ENCODE assay signal across 15 mouse cellular contexts in genomic region chr13:63289152-63289551, GRCm38 (mm10).
DNase-seq lines count a peak whose midpoint lies in the region; ATAC-seq lines count a peak whose summit lies in the region.
"Had no signal": no experiment of that assay in that cellular context is flagged by ENCODE, and none has a peak within 500 bp of the region (broad histone marks: within the 10 kb centered on the region; RNA-seq: fewer than 3 reads in every experiment).

No protein-coding gene starts in this region.

- no peak overlapping the region for H3K4me3 ChIP-seq in kidney, embryonic 16.5 days (ENCODE audit: low read length)
- no peak overlapping the region for H3K4me3 ChIP-seq in brown adipose tissue, adult 24 weeks (ENCODE audit: insufficient read depth, low read depth, low read length)
- no peak overlapping the region for H3K4me3 ChIP-seq in embryonic facial prominence, embryonic 10.5 days
- no peak overlapping the region for H3K4me3 ChIP-seq in limb, embryonic 11.5 days (ENCODE audit: low read depth, low read length)
- H3K4me3 ChIP-seq in hindbrain, embryonic 11.5 days (ENCODE audit: low read depth, low read length) = no peak overlapping the region
- H3K4me3 ChIP-seq: forebrain, embryonic 10.5 days; heart, embryonic 15.5 days; hindbrain, embryonic 10.5 days had no signal

- peaks cover 54% of the 10 kb centered on the region for H3K36me3 ChIP-seq in kidney, embryonic 16.5 days (ENCODE audit: insufficient read depth, low read length)
- peaks cover 76% of the 10 kb centered on the region for H3K36me3 ChIP-seq in embryonic facial prominence, embryonic 10.5 days (replicated peaks)
- peaks cover 14% of the 10 kb centered on the region for H3K36me3 ChIP-seq in limb, embryonic 11.5 days (ENCODE audit: control insufficient read depth, insufficient read depth, low read length)
- H3K36me3 ChIP-seq in hindbrain, embryonic 11.5 days (ENCODE audit: control insufficient read depth, insufficient read depth, low read length) = no peaks in the 10 kb centered on the region

- H3K4me2 ChIP-seq in kidney, embryonic 16.5 days (replicated peaks; ENCODE audit: low read depth, low read length) = no peak overlapping the region
- H3K4me2 ChIP-seq in limb, embryonic 11.5 days (ENCODE audit: low read depth, severe bottlenecking) = no peak overlapping the region
- no peak overlapping the region for H3K4me2 ChIP-seq in hindbrain, embryonic 11.5 days (replicated peaks; ENCODE audit: low read depth, low read length)
- H3K4me2 ChIP-seq: heart, embryonic 15.5 days had no signal

- no peaks in the 10 kb centered on the region for H3K9me3 ChIP-seq in kidney, embryonic 16.5 days (ENCODE audit: low read length)
- no peaks in the 10 kb centered on the region for H3K9me3 ChIP-seq in embryonic facial prominence, embryonic 10.5 days
- H3K9me3 ChIP-seq in limb, embryonic 11.5 days (ENCODE audit: control insufficient read depth, low read length) = no peaks in the 10 kb centered on the region
- H3K9me3 ChIP-seq in hindbrain, embryonic 11.5 days (ENCODE audit: control insufficient read depth, low read length) = no peaks in the 10 kb centered on the region
- H3K9me3 ChIP-seq: forebrain, embryonic 10.5 days; heart, embryonic 15.5 days; hindbrain, embryonic 10.5 days had no signal

- no peak for DNase-seq in kidney, postnatal 14 days
- DNase-seq in embryonic facial prominence, embryonic 10.5 days (ENCODE audit: low spot score) = no peak
- peak; percentile 45 for DNase-seq in limb, embryonic 11.5 days (ENCODE audit: low spot score)
- no peak for DNase-seq in adrenal gland, postnatal 36 days
- no peak for DNase-seq in hindbrain, embryonic 11.5 days (ENCODE audit: low spot score)
- DNase-seq in cerebellum, adult 11-12 months = no peak
- DNase-seq: adrenal gland, adult 2 months; kidney, adult 8-10 months; lung, adult 18-20 months had no signal

- WGBS in kidney, embryonic 16.5 days = 36% methylated on average over 4 of the region's 4 CpGs
- WGBS in embryonic facial prominence, embryonic 10.5 days = 72% methylated on average over 4 of the region's 4 CpGs
- WGBS in limb, embryonic 11.5 days = 13% methylated on average over 4 of the region's 4 CpGs
- 71% methylated on average over 4 of the region's 4 CpGs for WGBS in hindbrain, embryonic 11.5 days

- ATAC-seq in kidney, embryonic 16.5 days (ENCODE audit: low FRiP score, low TSS enrichment) = no peak
- no peak for ATAC-seq in limb, embryonic 11.5 days (ENCODE audit: insufficient number of reproducible peaks, low FRiP score, low TSS enrichment, low read depth)
- ATAC-seq in hindbrain, embryonic 11.5 days (ENCODE audit: low FRiP score) = no peak
- ATAC-seq: CD4-positive, CD25-positive, alpha-beta regulatory T cell, adult 4 months had no signal

- no peak overlapping the region; the same call in 1 of the 2 replicates for H3K9ac ChIP-seq in kidney, embryonic 16.5 days (replicated peaks; ENCODE audit: low read length)
- H3K9ac ChIP-seq in limb, embryonic 11.5 days (ENCODE audit: low read length) = 0 out of 2 replicates have a peak overlapping the region, but pooled peaks have one; percentile 1
- H3K9ac ChIP-seq in hindbrain, embryonic 11.5 days (ENCODE audit: low read depth, low read length) = no peak overlapping the region
- H3K9ac ChIP-seq: heart, embryonic 15.5 days had no signal

- H3K4me1 ChIP-seq in kidney, embryonic 16.5 days (ENCODE audit: insufficient read depth, low read length) = peaks cover 30% of the 10 kb centered on the region
- H3K4me1 ChIP-seq in brown adipose tissue, adult 24 weeks (ENCODE audit: control insufficient read depth, insufficient read depth, insufficient read length, low read length) = peaks cover 28% of the 10 kb centered on the region
- H3K4me1 ChIP-seq in embryonic facial prominence, embryonic 10.5 days = peaks cover 28% of the 10 kb centered on the region
- peaks cover 32% of the 10 kb centered on the region for H3K4me1 ChIP-seq in limb, embryonic 11.5 days (ENCODE audit: control insufficient read depth, insufficient read depth, low read length)
- peaks cover 3% of the 10 kb centered on the region for H3K4me1 ChIP-seq in hindbrain, embryonic 11.5 days (replicated peaks; ENCODE audit: control insufficient read depth, insufficient read depth, low read length)

- no peaks in the 10 kb centered on the region for H3K27me3 ChIP-seq in kidney, embryonic 16.5 days (ENCODE audit: insufficient read depth, low read length)
- H3K27me3 ChIP-seq in embryonic facial prominence, embryonic 10.5 days (replicated peaks; ENCODE audit: low read depth, poor library complexity, severe bottlenecking) = no peaks in the 10 kb centered on the region
- no peaks in the 10 kb centered on the region for H3K27me3 ChIP-seq in limb, embryonic 11.5 days (ENCODE audit: control insufficient read depth, insufficient read depth, low read length)
- H3K27me3 ChIP-seq in hindbrain, embryonic 11.5 days (ENCODE audit: control insufficient read depth, insufficient read depth, low read length) = peaks cover 2% of the 10 kb centered on the region; the same call in 1 of the 2 replicates
- H3K27me3 ChIP-seq: heart, embryonic 15.5 days had no signal

- peak overlapping the region; percentile 63 for H3K27ac ChIP-seq in kidney, embryonic 16.5 days (ENCODE audit: low read length)
- 0 out of 2 replicates have a peak overlapping the region, but pooled peaks have one; percentile 11 for H3K27ac ChIP-seq in brown adipose tissue, adult 24 weeks (replicated peaks; ENCODE audit: low read depth, low read length)
- peak overlapping the region; percentile 26; the same call in 1 of the 2 replicates for H3K27ac ChIP-seq in embryonic facial prominence, embryonic 10.5 days (replicated peaks)
- H3K27ac ChIP-seq in limb, embryonic 11.5 days (replicated peaks; ENCODE audit: low read depth, low read length) = peak overlapping the region; percentile 65
- no peak overlapping the region for H3K27ac ChIP-seq in hindbrain, embryonic 11.5 days (ENCODE audit: low read depth, low read length)
- H3K27ac ChIP-seq: forebrain, embryonic 10.5 days; heart, embryonic 15.5 days; hindbrain, embryonic 10.5 days had no signal
